Mouse (Mus musculus) spleen, adult 2 months (tissue): ENCODE measurements around the gene Cdhr4. TPM values are rescaled to one million over a fixed set of nuclear protein-coding genes. Genes with fewer than 3 reads are reported as not detected.
A peak's percentile ranks its signal among the peaks of the same experiment; 100 is the strongest.

ENCODE experiments used
- DNase-seq, 2 experiments: peaks; one replicate each; pipeline versions ENCODE4 v3.0.0 to v3.0.0-alpha.2; 2012 to 2021; ENCODE audit warnings: low spot score in 2 of 2, low read depth in 1 of 2
- H3K27ac ChIP-seq: fragments of 200-500 bp; 2 replicates; pipeline ENCODE4 v1.5.1; 2012; ENCODE audit warnings: low read length, inconsistent platforms; ENCODE audit not compliant: insufficient read depth
- H3K27me3 ChIP-seq: fragments of 200-500 bp; 2 replicates; pipeline ENCODE4 v1.6.1; 2012; ENCODE audit warnings: mild to moderate bottlenecking, moderate library complexity, low read length, inconsistent platforms; ENCODE audit not compliant: control insufficient read depth, insufficient read depth
- H3K36me3 ChIP-seq: fragments of 200-500 bp; 2 replicates; pipeline ENCODE4 v1.6.1; 2012; ENCODE audit warnings: mild to moderate bottlenecking, low read length, inconsistent platforms; ENCODE audit not compliant: control insufficient read depth, insufficient read depth
- H3K4me1 ChIP-seq: fragments of 200-500 bp; 2 replicates; pipeline ENCODE4 v1.6.1; 2011; ENCODE audit warnings: inconsistent platforms; ENCODE audit not compliant: control insufficient read depth, insufficient read depth, insufficient read length
- H3K4me3 ChIP-seq: fragments of 200-500 bp; 2 replicates; pipeline ENCODE4 v1.5.1; 2011; ENCODE audit warnings: mild to moderate bottlenecking, inconsistent platforms; ENCODE audit not compliant: insufficient read depth, insufficient read length; ENCODE audit errors: extremely low read depth
- CTCF ChIP-seq: fragments of 200-500 bp; IDR thresholded peaks from 2 replicates; pipeline ENCODE4 v1.5.1; 2011; ENCODE audit warnings: mild to moderate bottlenecking, inconsistent platforms; ENCODE audit not compliant: insufficient read depth, insufficient read length, insufficient replicate concordance; ENCODE audit errors: extremely low read depth
- POLR2A ChIP-seq: fragments of 200-500 bp; IDR thresholded peaks from 2 replicates; pipeline ENCODE4 v1.6.1; 2011; ENCODE audit warnings: low read depth, low read length, inconsistent platforms
- WGBS: fragments of 180-500 bp; shearing (Covaris S2); methylation state at CpG from one replicate; pipeline ENCODE4 v1.1.7; 2018; 5-methylcytosine and 5-hydroxymethylcytosine counted together
- polyA plus RNA-seq: library from polyadenylated mRNA; depleted of rRNA; stranded (reverse); fragments of >200 nt; gene quantifications from 2 replicates; pipeline ENCODE4 v1.2.3, GENCODE M21; 2012; rRNA removed

The Cdhr4 gene
- polyA plus RNA-seq, 1 experiment, result 2.9 TPM

DNA sequence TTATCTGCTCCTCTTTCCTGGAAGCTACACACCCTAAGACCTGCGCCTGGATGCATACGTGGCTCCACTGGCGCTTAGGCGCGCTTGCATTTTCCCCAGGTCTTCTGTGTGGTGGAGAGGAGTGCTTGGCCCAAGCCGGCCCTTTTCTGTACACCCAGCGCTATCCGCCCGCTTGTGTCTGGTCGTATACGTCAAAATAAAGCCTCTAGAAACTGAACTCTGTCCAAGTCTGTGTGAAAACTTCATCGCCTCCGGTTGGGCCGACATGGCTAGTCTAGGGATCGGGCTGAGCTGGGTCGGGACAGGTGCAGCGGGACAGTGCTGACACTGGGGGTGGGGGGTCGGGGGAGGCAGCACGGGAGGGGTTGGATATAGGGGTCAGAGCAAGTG, 56.3 kb downstream of the Cdhr4 start:
- Histone ChIP-seq H3K4me1 (peaks cover 7% of the 10 kb centered on the region; the same call in 1 of the 2 replicates), H3K36me3 (peaks cover 26% of the 10 kb centered on the region), H3K27me3 (no peaks in the 10 kb centered on the region), H3K4me3 (peak overlapping the region; percentile 51; the same call in 1 of the 2 replicates), H3K27ac (0 out of 2 replicates have a peak overlapping the region, but pooled peaks have one; percentile 16)
- no peak for DNase-seq
- WGBS, result 1% methylated on average over 19 of the region's 19 CpGs
- TF ChIP-seq CTCF, result no peak
- TF ChIP-seq POLR2A, result no peak

DNA sequence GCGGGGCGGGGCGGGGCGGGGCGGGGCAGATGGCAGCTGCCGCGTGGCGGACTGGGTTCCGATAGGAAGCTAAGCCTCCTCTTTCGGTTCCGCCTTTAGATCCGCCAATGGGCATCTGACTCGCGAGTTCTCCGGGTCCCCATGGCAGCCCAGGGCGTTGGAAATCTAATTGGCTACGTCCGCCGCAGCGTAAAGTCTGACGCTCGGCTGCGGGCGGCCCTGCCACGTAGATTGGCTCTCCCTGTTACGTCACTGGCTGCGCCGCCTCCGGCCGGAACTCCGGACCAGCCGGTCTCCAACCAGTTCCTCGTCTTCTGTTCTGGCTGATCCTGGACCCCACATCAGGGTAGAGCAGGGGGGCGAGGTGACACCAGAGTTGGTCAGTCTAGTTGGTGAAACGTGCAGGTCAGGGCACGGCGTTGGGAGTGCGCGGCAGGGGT, 56.7 kb downstream of the Cdhr4 start, which contains the start of gene Gmppb:
TSS of gene Gmppb (plus strand) at position 227 of the 440 bp plus-strand sequence.
- TF ChIP-seq POLR2A (peak; percentile 57), CTCF (no peak)
- DNase-seq, result peak; percentile 95 to 96
- peaks cover 29% of the 10 kb centered on the region for H3K36me3 ChIP-seq
- peak within 1 kb of the TSS; percentile 89 for H3K4me3 ChIP-seq
- WGBS, result under 1% methylated on average over 36 of the region's 39 CpGs
- peak within 1 kb of the TSS; percentile 70 for H3K27ac ChIP-seq
- no peaks in the 10 kb centered on the region for H3K27me3 ChIP-seq
- H3K4me1 ChIP-seq, result peaks cover 7% of the 10 kb centered on the region; the same call in 1 of the 2 replicates

Other genes with a start within 250 kb of the Cdhr4 start
- 70.3 and 76.0 TPM in 2 replicates for gene Rbm5, start 221.5 kb upstream of the Cdhr4 start, polyA plus RNA-seq
- gene Rbm6, start 119.3 kb upstream of the Cdhr4 start, polyA plus RNA-seq, result 10.2 and 12.4 TPM in 2 replicates
- gene Mon1a, start 104.3 kb upstream of the Cdhr4 start, polyA plus RNA-seq, result 23.4 and 29.3 TPM in 2 replicates
- gene Mst1r, start 85.6 kb upstream of the Cdhr4 start, polyA plus RNA-seq, result 1.8 and 2.7 TPM in 2 replicates
- gene Actl11, start 64.0 kb upstream of the Cdhr4 start, polyA plus RNA-seq, result not detected in 2 replicates
- gene Camkv, start 56.8 kb upstream of the Cdhr4 start, polyA plus RNA-seq, result 0.07 and 0.08 TPM in 2 replicates
- 3.1 and 4.1 TPM in 2 replicates for gene Traip, start 42.4 kb upstream of the Cdhr4 start, polyA plus RNA-seq
- 182 and 209 TPM in 2 replicates for gene Uba7, start 17.0 kb upstream of the Cdhr4 start, polyA plus RNA-seq
- 0.18 and 0.31 TPM in 2 replicates for gene Gm20661, start 9.4 kb upstream of the Cdhr4 start, polyA plus RNA-seq
- 19.8 and 25.9 TPM in 2 replicates for gene Inka1, start 6.6 kb upstream of the Cdhr4 start, polyA plus RNA-seq
- 1.7 and 2.1 TPM in 2 replicates for gene Gm20662, start 3.9 kb downstream of the Cdhr4 start, polyA plus RNA-seq
- 118 and 161 TPM in 2 replicates for gene Ip6k1, start 10.0 kb downstream of the Cdhr4 start, polyA plus RNA-seq
- gene Gmppb, start 56.7 kb downstream of the Cdhr4 start, polyA plus RNA-seq, result 11.6 and 13.5 TPM in 2 replicates
- 2.2 and 2.8 TPM in 2 replicates for gene Amigo3, start 60.7 kb downstream of the Cdhr4 start, polyA plus RNA-seq
- gene Mst1, start 87.9 kb downstream of the Cdhr4 start, polyA plus RNA-seq, result 1.5 and 1.6 TPM in 2 replicates
- 213 and 224 TPM in 2 replicates for gene Rnf123, start 90.8 kb downstream of the Cdhr4 start, polyA plus RNA-seq
- gene Apeh, start 102.1 kb downstream of the Cdhr4 start, polyA plus RNA-seq, result 136 and 157 TPM in 2 replicates
- 0.57 and 0.67 TPM in 2 replicates for gene Bsn, start 197.9 kb downstream of the Cdhr4 start, polyA plus RNA-seq